Mouse (Mus musculus) ES-E14 (cell line): ENCODE results near the gene Tmem179.

Source experiments
- CHD2 ChIP-seq: IDR thresholded peaks from 2 replicates; pipeline ENCODE4 v1.6.1; 2014; ENCODE audit warnings: mild to moderate bottlenecking, low read depth, low read length, inconsistent platforms
- MAFK ChIP-seq: IDR thresholded peaks from 2 replicates; pipeline ENCODE4 v1.6.1; 2014; ENCODE audit warnings: mild to moderate bottlenecking, low read depth, low read length, inconsistent platforms; ENCODE audit not compliant: insufficient read depth
- ZNF384 ChIP-seq: IDR thresholded peaks from 2 replicates; pipeline ENCODE4 v1.6.1; 2012; ENCODE audit warnings: low read depth, low read length, inconsistent platforms

DNA sequence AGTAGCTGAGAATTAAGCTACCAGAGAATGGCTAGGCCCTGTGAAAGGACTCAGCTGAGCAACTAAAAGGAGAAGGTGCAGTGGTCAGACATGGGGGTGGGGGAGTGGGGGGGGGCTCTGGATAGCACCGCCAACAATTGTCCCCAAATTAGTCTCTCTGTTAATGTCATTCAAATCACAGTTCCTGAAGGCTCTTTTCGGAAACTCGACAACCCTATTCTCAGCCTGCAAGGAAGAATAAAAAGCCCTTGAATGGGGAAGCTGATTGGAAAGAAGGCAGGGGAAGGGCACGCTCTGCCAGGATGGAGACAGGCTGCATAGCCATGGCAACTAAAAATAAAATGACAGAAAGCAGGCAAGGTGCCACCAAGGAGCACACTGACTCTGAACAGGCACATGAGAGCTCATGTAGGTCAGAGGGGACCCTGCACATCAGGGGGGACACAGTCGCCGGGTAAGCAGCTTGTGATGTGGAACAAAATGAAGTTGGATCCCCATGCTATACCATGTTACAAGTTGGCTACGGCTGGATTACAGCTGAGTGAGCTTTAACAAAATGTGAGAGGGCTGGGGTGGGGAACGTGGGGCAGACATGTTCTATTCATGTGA is 25.0 kb upstream of the Tmem179 start:
- TF ChIP-seq MAFK (no peak), CHD2 (no peak), ZNF384 (no peak)
